Mouse (Mus musculus): ENCODE measurements around the gene Aaed1.

GRCm38 (mm10) chr13:64322561-64323281 lies 10.2 kb upstream of the Aaed1 start:
- TF ChIP-seq CTCF (IDR thresholded peaks at IDR 0.05; ENCODE audit: extremely low read depth, insufficient read length, insufficient replicate concordance, low read depth, low read length): no peak
- no peak for TF ChIP-seq POLR2A (IDR thresholded peaks at IDR 0.05; ENCODE audit: low read depth, low read length)

Measured in small intestine, adult 2 months (tissue).